Mouse (Mus musculus): Measurements from ENCODE around the gene Cyren. TPM values are rescaled to one million over a fixed set of nuclear protein-coding genes. Genes with fewer than 3 reads are reported as not detected.

Gene Cyren
- polyA plus RNA-seq, 1 experiment = 6.5 TPM

- no peak for DNase-seq (ENCODE audit: low read depth)
Measured at GRCm38 (mm10) chr6:34867301-34867994, 10.4 kb downstream of the Cyren start.

- no peak for DNase-seq (ENCODE audit: low read depth)
Measured at GRCm38 (mm10) chr6:34866786-34867185, 11.1 kb downstream of the Cyren start.

DNA sequence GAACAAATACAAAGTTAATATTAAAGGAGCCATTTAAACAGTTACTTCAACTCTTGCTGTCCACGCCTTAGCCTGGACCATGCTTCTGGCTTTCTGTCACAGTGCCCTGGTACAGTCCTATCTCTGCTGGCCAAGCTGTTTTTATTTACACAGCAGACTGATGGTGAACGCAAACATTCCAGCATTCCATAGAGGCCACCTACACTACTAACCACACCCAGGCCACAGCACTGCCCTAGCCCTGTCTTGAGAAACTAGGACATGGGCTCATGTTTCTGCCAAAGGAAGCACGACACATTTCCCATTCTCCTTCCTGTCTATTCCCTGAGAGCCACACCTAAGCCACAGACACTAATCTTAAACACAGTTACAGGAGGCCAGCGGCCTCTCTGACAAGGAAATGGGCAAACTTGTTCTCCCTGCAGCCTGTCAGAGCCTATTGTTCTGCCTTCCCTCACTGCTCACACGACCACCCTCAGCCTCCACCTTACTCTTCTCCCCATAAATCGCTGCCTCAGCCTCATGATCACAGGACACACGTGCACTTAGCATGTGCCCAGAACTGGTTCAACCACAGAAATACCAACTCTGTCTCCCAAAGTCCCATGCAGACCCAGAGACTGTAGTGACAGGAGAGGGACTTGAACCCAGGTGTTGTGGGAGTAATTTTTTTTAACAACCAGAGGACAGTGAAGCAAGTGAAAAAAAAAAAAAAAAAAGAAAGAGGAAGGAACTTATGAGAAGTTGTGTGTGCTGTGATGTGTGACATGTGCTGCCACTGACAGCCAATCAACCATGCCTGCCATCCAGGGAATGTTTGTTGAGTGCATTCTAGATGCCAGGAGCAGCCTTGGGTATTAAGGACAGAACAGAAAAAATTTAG, 11.9 kb downstream of the Cyren start:
- DNase-seq (ENCODE audit: low read depth) = no peak

- no peak for DNase-seq (ENCODE audit: low read depth)
Measured at GRCm38 (mm10) chr6:34865213-34865612, 12.6 kb downstream of the Cyren start.

DNA sequence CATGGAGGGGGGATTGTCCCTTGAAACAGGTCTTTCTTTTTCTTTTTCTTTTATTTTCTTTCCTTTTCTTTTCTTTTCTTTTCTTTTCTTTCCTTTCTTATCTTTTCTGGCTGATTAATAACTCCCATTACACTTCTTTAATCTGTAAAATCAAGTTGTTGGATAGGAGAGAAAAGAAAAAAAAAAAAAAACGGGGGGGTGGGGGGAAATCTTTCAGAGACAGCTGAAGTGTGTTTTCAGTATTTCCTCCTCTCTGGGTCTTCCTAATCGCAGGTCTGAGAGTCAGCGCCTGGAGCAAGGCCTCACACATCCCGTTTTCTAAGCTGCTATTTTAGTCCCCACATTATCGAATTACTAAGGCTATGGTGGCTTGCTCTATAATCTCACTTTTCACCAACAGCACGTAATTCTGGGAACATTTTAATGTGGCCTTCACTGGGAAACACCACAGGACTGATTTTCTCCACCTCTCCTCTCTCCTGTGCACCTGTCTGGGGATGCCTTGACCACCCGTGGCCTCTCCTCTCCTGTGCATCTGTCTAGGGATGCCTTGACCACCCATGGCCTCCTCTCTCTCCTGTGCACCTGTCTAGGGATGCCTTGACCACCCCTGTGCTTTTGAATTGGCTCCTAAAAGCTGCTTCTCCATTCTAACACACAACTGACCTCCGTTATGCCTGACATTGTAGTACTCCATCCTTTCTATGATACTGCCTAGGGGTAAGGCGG, 13.9 kb downstream of the Cyren start:
- DNase-seq (ENCODE audit: low read depth) = no peak

- no peak for DNase-seq (ENCODE audit: low read depth)
Measured at GRCm38 (mm10) chr6:34862791-34863403, 15.0 kb downstream of the Cyren start, which contains the start of gene Tmem140. Gene Tmem140, plus strand, starts transcription at chr6:34863146.

DNA sequence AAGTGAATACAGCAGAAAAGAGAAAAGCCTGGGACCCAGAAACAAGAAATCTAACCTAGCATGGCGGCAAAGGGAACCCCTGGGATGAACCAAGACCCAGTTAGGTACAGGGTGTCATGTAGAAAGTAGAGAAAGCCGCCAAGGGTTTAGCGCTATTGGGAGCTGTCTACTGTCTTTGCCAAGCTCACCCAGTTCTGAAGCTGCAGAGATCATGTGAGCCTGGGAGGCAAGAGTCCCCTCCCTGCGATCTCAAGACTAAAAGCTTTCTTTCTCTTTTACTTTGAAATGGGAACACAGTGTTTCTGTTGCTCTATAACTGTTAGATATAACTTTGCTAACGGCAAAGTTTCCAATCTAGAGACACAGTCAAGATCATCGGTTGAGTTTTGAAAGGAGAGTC, 15.5 kb downstream of the Cyren start:
- DNase-seq (ENCODE audit: low read depth) = no peak

GRCm38 (mm10) chr6:34861546-34862053, 16.3 kb downstream of the Cyren start:
- DNase-seq (ENCODE audit: low read depth) = no peak

DNA sequence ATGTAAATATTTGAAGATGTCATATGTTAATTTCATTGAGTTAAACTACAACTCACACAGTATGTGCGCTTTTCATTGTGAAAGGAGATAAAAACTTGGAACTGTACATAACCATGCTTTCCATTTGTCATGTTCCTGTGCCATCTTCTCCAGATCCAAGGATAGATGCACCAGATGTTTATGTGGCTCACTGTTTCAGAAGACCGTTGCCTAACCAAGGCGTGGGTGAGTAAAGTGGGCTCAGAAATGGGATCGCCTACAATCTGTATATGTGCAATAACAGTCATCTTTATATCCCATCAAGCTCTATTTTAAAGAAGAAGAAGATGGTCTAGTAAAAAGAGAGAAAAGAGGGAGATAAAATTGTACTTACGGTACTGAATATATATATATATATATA, 45.5 kb downstream of the Cyren start:
- DNase-seq (ENCODE audit: low read depth) = no peak

GRCm38 (mm10) chr6:34824406-34824805, 53.5 kb downstream of the Cyren start:
- no peak for DNase-seq (ENCODE audit: low read depth)

Other genes starting within 250 kb of the Cyren start
- 9.4 and 10.1 TPM in 2 replicates for gene Agbl3, start 97.6 kb downstream of the Cyren start, polyA plus RNA-seq (2012; rRNA removed)
- gene Tmem140, start 14.9 kb downstream of the Cyren start, polyA plus RNA-seq (2012; rRNA removed) = 23.2 and 31.4 TPM in 2 replicates
- gene Wdr91, start 32.8 kb upstream of the Cyren start, polyA plus RNA-seq (2012; rRNA removed) = 16.4 and 16.9 TPM in 2 replicates
- gene Stra8, start 42.1 kb upstream of the Cyren start, polyA plus RNA-seq (2012; rRNA removed) = not detected in 2 replicates
- 7.4 and 7.9 TPM in 2 replicates for gene Slc23a4, start 110.3 kb upstream of the Cyren start, polyA plus RNA-seq (2012; rRNA removed)

All from gonadal fat pad, adult 2 months (tissue).